Mouse (Mus musculus): ENCODE data around the gene Crhr1. TPM values are rescaled to one million over a fixed set of nuclear protein-coding genes. Genes with fewer than 3 reads are reported as not detected.

Gene Crhr1
- total and polyA plus RNA-seq, 3 experiments: not detected

DNA sequence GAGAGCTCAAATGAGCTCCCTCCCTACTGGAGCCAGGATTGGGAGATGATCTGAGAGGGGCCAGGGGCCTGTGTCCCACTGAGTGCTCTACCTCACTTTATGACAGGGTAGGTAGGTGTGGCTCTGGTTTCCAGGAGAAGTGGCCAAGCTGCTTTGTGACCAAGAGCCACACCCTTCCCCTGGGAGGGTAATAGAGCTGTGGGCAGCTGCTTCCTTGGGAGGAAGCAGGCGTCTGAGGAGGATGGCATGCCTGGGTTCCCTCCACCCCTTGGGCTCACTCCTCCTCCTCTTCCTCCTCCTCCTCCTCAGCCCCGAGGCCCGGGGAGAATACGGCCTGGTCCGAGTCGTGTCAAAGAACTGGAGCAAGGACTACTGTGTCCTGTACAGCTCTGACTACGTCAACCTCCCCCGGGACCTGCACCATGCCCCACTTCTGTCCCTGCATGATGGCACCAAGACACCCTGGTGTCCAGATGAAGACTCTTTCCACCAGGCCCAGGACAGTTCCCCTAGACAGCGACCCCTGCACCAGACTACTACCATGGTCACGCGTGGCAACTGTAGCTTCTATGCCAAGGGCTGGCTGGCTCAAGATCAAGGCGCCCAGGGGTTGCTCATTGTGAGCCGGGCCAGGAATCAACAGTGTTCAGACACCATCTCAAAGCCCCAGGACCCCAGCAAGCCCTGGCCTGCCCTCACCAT is 53.6 kb downstream of the Crhr1 start, which contains the start of gene Sppl2c:
Sppl2c (plus strand) TSS at position 193 of the 702 bp plus-strand sequence.
- peaks cover 7 to 21% of the 10 kb centered on the region in 2 experiments; a peak in 2 of 4 replicates for H3K4me1 ChIP-seq (ENCODE audit: control insufficient read depth in 1 of 2, insufficient read depth in 2 of 2)
- no peak within 1 kb of the TSS for H3K9ac ChIP-seq (ENCODE audit: insufficient read depth, low read depth)
- dilution Hi-C loops (cut with MboI; ENCODE audit: extremely low pct_ligation_motif_present, extremely low pct_unique_long_range_greater_than_20kb, low sequenced_read_pairs) (no loop called here), in situ Hi-C loops (cut with MboI; ENCODE audit: low pct_ligation_motif_present, low pct_unique_long_range_greater_than_20kb, low sequenced_read_pairs) (no loop called here)
- H3K79me2 ChIP-seq (replicated peaks; ENCODE audit: control insufficient read depth, extremely low read depth, insufficient read depth, poor library complexity, severe bottlenecking): no peaks in the 10 kb centered on the region
- H3K4me2 ChIP-seq (ENCODE audit: insufficient read depth, low read depth, poor library complexity, severe bottlenecking): no peak within 1 kb of the TSS
- H3K27ac ChIP-seq (ENCODE audit: insufficient read depth, low read depth): no peak within 1 kb of the TSS
- no peak for TF ChIP-seq SIN3A (IDR thresholded peaks at IDR 0.05; ENCODE audit: low read length)
- TF ChIP-seq MXI1 (IDR thresholded peaks at IDR 0.05; ENCODE audit: low read depth, low read length): no peak
- TF ChIP-seq CHD1 (IDR thresholded peaks at IDR 0.05; ENCODE audit: low read depth, low read length): no peak
- no peak for TF ChIP-seq CHD2 (IDR thresholded peaks at IDR 0.05; ENCODE audit: low read length)
- no peak for TF ChIP-seq IRF4 (IDR thresholded peaks at IDR 0.05; ENCODE audit: low read depth, low read length)
- TF ChIP-seq USF1 (IDR thresholded peaks at IDR 0.05; ENCODE audit: low read depth, low read length): no peak
- TF ChIP-seq CTCF (conservative IDR thresholded peaks at IDR 0.05 in 1 of 2, IDR thresholded peaks at IDR 0.05 in 1 of 2; ENCODE audit: low read depth in 2 of 2, low read length in 2 of 2): no peak
- no peak within 1 kb of the TSS for H3K4me3 ChIP-seq (replicated peaks in 1 of 3; ENCODE audit: low read depth in 2 of 3, low read length in 2 of 3, poor library complexity in 1 of 3)
- no peak for DNase-seq (ENCODE audit: extremely low read depth)
- peaks cover 20% of the 10 kb centered on the region for H3K27me3 ChIP-seq (replicated peaks)
- no peaks in the 10 kb centered on the region for H3K36me3 ChIP-seq (replicated peaks in 1 of 2; ENCODE audit: control insufficient read depth in 1 of 2, insufficient read depth in 1 of 2, low read length in 1 of 2)
- no peaks in the 10 kb centered on the region for H3K9me3 ChIP-seq (replicated peaks; ENCODE audit: low read length)

- no peaks in the 10 kb centered on the region for H3K79me2 ChIP-seq (replicated peaks; ENCODE audit: control insufficient read depth, extremely low read depth, insufficient read depth, poor library complexity, severe bottlenecking)
- no peaks in the 10 kb centered on the region for H3K36me3 ChIP-seq (replicated peaks in 1 of 2; ENCODE audit: control insufficient read depth in 1 of 2, insufficient read depth in 1 of 2, low read length in 1 of 2)
- TF ChIP-seq BHLHE40 (IDR thresholded peaks at IDR 0.05; ENCODE audit: low read depth, low read length) (no peak), POLR2A (IDR thresholded peaks at IDR 0.05; ENCODE audit: low read depth, low read length) (no peak), ZNF384 (IDR thresholded peaks at IDR 0.05; ENCODE audit: low read depth, low read length) (no peak), ETS1 (conservative IDR thresholded peaks at IDR 0.05; ENCODE audit: low read depth, low read length) (no peak), NRF1 (IDR thresholded peaks at IDR 0.05; ENCODE audit: low read depth, low read length) (no peak), POLR2AphosphoS2 (IDR thresholded peaks at IDR 0.05; ENCODE audit: low read depth, low read length) (no peak), ZC3H11A (IDR thresholded peaks at IDR 0.05; ENCODE audit: low read depth, low read length) (no peak), CTCF (conservative IDR thresholded peaks at IDR 0.05 in 1 of 2, IDR thresholded peaks at IDR 0.05 in 1 of 2; ENCODE audit: low read depth in 2 of 2, low read length in 2 of 2) (no peak), MEF2A (IDR thresholded peaks at IDR 0.05; ENCODE audit: borderline replicate concordance, low read depth, low read length) (no peak), JUND (conservative IDR thresholded peaks at IDR 0.05; ENCODE audit: low read depth, low read length) (no peak), MAZ (IDR thresholded peaks at IDR 0.05; ENCODE audit: low read depth, low read length) (no peak), USF1 (IDR thresholded peaks at IDR 0.05; ENCODE audit: low read depth, low read length) (no peak), IRF4 (IDR thresholded peaks at IDR 0.05; ENCODE audit: low read depth, low read length) (no peak), ZKSCAN1 (IDR thresholded peaks at IDR 0.05; ENCODE audit: borderline replicate concordance, low read depth, low read length) (no peak), HCFC1 (IDR thresholded peaks at IDR 0.05; ENCODE audit: low read depth, low read length) (no peak), MYC (IDR thresholded peaks at IDR 0.05; ENCODE audit: low read depth, low read length) (no peak), MAFK (IDR thresholded peaks at IDR 0.05; ENCODE audit: insufficient replicate concordance, low read length) (no peak), TCF12 (IDR thresholded peaks at IDR 0.05; ENCODE audit: low read depth, low read length) (no peak), GABPA (IDR thresholded peaks at IDR 0.05; ENCODE audit: insufficient replicate concordance, low read depth, low read length) (no peak), ELF1 (IDR thresholded peaks at IDR 0.05; ENCODE audit: low read depth, low read length) (no peak)
- peaks cover 7 to 21% of the 10 kb centered on the region in 2 experiments; a peak in 2 of 4 replicates for H3K4me1 ChIP-seq (ENCODE audit: control insufficient read depth in 1 of 2, insufficient read depth in 2 of 2)
- no peak overlapping the region for H3K9ac ChIP-seq (ENCODE audit: insufficient read depth, low read depth)
- no peak for DNase-seq (ENCODE audit: extremely low read depth)
- peaks cover 21% of the 10 kb centered on the region for H3K27me3 ChIP-seq (replicated peaks)
- H3K4me3 ChIP-seq (replicated peaks in 1 of 3; ENCODE audit: low read depth in 2 of 3, low read length in 2 of 3, poor library complexity in 1 of 3): no peak overlapping the region
- H3K9me3 ChIP-seq (replicated peaks; ENCODE audit: low read length): peaks cover 3% of the 10 kb centered on the region
- in situ Hi-C loops (cut with MboI; ENCODE audit: low pct_ligation_motif_present, low pct_unique_long_range_greater_than_20kb, low sequenced_read_pairs) (no loop called here), dilution Hi-C loops (cut with MboI; ENCODE audit: extremely low pct_ligation_motif_present, extremely low pct_unique_long_range_greater_than_20kb, low sequenced_read_pairs) (no loop called here)
- H3K4me2 ChIP-seq (ENCODE audit: insufficient read depth, low read depth, poor library complexity, severe bottlenecking): no peak overlapping the region
- no peak overlapping the region for H3K27ac ChIP-seq (ENCODE audit: insufficient read depth, low read depth)
Measured at GRCm38 (mm10) chr11:104186837-104187150, 54.1 kb downstream of the Crhr1 start.
